Mouse (Mus musculus) inflammation-experienced regulatory T-cells, adult 6 months (primary cell): Measurements from ENCODE around the gene Rab43. TPM values are rescaled to one million over a fixed set of nuclear protein-coding genes. Genes with fewer than 3 reads are reported as not detected.

Experiments
- ATAC-seq: one replicate; pipeline ENCODE4 v1.8.0; 2017
- polyA plus RNA-seq, 3 experiments: library from polyadenylated mRNA; unstranded; fragments of 100-300 nt; shearing (Covaris generic); gene quantifications; one replicate each; pipeline ENCODE4 v1.2.1; 2017

Rab43 gene
- polyA plus RNA-seq, result 10 to 100 TPM; 11.1 to 18.7 (median 15.7) TPM

DNA sequence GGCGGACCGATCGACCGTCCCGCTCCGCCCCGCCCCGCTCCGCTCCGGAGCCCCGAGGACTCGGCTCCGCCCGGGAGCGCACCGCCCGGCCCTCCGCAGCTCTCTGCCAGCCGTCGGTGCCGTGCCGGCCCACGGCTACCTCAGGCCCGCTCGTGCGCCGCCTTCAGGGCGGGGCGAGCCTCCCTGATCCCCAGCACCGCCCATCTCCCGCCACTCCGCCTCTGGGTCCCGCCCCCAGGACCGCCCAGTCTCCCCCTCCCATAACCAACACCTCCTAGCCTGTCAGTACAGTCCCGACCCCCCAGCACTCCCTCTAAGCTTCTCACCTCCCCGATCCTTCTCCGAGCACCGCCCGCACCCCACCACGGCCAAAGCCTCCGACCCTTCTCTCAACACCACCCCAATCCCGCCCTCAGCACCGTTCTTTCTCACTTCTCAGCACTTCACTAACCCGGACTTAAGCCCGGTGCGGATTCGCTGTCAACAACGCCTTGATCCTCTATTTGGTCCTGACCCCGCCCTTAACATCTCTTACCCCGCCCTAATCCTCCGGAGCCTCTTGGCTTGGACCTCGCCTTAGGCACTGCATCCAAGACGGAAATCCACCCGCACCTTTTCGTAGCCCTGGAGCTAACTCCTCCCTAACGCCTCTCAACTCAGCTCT lies at the start of gene Rab43:
Gene Rab43, minus strand, starts transcription at position 490 of the 664 bp plus-strand sequence.
- ATAC-seq, result peak; percentile 71

DNA sequence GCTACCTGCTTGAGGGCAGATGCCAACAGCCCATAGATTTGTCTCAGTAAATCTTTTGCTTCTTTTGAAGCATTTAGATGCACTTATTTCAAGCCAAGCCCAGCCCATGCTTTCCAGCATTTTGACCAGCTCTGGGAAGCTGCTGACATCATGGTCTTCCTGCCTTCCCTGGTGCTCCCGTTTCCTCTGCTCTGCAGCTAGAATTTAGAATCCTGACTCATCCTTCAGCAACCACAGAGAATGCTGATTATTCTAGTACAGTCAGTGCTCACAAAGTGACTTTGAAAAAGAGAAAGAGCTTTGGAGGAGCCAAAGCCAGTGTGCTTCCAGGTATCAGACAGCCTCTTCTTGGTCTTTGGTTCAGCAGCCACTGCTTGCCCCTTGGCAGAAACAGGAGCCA lies 45.1 kb upstream of the Rab43 start:
- ATAC-seq, result no peak

DNA sequence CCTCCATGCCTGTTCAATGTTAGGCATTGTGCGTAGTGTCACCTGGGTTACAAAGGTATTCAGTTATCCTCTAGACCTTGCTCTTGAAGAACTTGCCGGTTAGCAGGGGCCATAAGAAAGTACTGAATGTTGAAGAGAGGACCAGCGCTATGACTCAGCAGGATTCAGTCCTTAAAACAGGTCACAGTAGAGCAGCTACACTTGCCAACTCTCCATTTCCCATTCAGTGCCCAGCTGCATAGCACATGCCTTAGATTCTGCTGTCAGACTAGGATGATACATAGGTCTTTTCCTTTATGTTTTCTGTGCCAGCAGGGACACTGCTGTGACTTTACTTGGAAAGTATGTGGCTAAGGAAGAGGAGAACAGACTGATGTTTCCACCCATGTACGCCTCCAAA lies 41.5 kb upstream of the Rab43 start:
- ATAC-seq, result no peak

DNA sequence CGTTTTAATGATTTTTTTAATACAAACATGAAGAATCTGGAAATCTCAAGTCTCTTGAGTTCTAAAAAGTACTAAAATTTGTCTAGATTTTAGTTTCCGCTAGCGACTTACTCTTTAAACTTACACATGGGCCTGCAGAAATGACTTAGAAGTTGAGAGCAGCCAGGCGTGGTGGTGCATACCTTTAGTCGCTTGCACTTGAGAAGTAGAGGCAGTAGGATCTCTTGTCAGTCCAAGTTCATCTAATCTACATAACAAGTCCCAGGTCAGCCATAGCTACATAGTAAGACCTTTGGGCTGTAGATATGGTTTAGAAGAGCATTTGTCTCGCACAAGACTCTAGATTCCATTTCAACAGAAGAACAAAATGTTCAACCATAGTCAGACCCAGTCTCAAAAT lies 39.9 kb upstream of the Rab43 start:
- no peak for ATAC-seq

GRCm38 (mm10) chr6:87850900-87851614 lies 39.1 kb upstream of the Rab43 start, which contains the start of gene Cnbp:
Gene Cnbp (minus strand): TSS chr6:87851106.
- peak; percentile 91 for ATAC-seq

DNA sequence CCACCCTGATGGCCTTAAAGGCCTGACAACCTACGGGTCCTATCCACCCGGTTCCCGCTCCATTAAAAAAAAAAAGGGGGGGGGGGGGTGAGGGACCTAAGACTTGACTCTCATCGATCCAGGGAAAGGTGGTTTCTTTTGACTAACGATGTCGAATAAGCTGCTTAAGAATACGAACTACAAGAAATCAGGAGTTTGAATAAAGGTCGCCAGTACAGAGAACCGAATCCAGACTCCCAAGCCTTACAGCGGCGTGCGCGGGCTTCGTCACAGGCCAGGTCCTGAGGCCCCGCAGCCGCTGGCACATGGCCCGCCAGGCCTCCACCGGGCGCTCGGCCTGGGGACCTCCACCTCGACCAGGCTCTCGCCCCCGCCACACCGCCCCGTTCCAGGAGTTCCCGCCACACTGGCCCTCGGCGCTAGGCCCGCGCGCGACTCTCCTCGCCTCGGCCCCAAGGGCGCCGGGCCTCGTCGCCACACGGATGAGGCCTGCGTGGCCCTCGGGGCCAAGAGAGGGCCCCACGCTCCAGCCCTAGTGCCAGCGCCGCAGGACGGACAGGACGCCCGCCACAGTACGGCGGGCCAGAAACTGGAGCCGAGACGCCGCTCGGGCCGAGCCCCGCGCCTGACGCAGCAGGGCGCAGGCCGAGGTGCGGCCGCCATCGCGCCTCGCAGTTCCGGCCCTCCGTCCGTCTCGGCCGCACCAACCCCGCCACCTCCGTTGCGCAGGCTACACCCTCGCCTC lies 38.4 kb upstream of the Rab43 start:
- ATAC-seq, result peak; percentile 22

DNA sequence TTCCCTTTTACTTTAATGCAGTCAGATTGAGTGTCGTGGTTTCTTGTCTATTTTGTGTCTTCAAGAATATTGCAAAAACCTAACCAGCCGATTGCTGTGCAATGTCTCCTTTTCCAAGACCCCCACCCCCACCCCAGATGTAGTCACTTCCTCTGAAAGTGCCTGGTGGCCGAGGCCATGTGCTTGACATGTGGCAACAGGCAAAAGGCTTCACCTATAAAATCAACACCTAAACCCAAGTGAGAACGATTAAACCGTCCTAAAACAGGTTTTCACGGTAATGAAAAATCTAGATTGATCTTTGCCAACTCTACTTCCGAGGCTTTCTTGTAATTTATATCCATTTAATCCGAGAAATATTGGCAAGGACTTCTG lies 37.8 kb upstream of the Rab43 start:
- ATAC-seq, result no peak

DNA sequence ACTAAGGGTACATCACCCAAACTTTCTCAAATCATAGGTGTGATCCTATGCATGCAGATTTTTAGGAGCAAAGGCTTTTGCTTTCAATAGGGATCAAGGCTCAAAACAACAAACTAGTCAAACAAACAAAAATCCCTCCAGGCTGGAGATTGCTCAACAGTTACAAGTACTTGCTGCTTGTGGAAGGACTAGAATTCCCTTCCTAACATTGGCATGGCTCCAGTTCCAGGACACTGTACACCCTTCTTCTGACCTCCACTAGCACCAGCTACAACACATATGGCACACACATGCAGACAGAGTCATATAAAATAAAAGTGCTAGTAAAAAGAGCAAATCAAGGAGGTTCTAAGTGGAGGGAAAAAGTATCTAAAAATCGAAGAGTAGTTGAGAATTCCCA lies 34.8 kb upstream of the Rab43 start:
- ATAC-seq, result no peak

DNA sequence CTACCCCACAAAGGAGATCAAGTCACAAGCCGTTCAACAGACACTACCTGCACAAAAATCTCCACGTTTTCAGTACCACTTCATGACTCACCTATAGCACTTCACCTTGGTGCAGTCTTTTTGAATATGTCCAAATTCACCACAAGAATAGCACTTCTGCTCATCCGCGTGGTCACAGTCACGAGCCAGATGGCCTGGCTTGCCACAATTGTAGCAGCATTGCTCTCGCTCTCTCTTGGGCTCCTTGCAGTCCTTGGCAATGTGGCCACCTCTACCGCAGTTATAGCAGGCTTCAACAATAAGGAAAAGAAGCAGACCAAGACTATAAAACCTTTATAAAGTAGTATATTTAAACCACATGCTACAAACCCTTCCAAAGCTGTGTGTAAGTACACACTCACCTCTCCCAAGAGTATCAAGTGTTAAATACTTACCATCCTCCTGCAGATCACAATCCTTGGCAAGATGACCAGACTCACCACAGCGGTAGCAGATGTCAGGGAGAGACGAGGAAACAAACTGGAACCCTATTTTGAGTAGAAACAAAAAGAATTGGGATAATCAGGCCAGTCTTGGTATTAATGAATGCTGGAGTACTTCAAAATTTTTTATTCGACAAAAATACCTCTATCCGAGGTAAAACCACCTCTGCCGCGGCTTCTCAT lies 33.2 kb upstream of the Rab43 start:
- ATAC-seq, result no peak

GRCm38 (mm10) chr6:87842254-87842653 lies 30.3 kb upstream of the Rab43 start:
- no peak for ATAC-seq

- no peak for ATAC-seq
Observed at GRCm38 (mm10) chr6:87841635-87842034, 29.7 kb upstream of the Rab43 start.

DNA sequence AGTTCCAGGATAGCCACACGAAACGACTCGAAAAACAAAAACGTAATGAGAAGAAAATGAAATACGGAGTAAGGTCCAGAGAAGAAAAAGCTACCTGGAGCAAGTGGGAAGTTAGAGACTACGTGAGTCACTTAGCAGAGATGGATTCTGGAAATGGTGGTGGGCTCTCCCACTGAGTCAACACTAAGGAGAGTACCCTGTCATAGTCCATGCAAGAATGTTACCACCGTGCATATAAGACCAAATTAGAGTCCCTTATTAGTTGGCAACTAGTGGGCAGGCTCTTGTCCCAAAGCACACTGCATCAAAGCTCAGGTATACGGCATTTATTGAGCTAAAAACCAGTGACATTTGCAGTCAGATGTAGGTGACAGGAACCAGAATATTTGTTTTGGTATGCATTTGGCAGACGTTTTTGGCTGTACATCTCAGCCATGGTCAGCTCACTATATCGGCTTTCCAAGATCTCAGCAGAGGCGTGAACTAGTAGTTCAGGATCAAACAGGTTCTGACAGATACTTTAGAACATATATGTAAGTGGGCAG lies 27.9 kb upstream of the Rab43 start:
- ATAC-seq, result no peak

GRCm38 (mm10) chr6:87838551-87839197 lies 26.7 kb upstream of the Rab43 start, which contains the start of gene Isy1:
Gene Isy1 (minus strand): TSS chr6:87838798.
- peak; percentile 87 for ATAC-seq

DNA sequence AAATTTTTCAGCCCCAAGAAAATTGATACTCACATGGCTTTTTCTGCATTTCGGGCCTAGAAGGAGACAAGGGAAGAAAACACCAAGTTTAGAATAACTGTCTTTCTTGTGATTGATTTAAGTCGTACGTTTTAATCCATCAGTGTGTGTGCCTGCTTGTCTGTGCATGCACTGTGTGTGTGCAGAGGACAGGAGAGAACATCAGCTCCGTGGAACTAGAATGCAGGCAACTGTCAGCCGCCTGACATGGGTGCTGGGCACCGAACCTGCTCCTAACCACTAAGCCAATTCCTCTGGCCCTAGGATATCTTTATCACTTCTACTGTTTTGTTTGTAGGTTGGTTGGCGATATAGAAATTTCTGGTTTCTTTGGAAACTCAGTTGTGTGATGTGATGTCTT lies 23.7 kb upstream of the Rab43 start, which contains the start of gene Gm45140:
Gene Gm45140, minus strand, starts transcription at position 101 of the 400 bp plus-strand sequence.
- no peak for ATAC-seq

GRCm38 (mm10) chr6:87820366-87820765 lies 8.4 kb upstream of the Rab43 start:
- no peak for ATAC-seq

DNA sequence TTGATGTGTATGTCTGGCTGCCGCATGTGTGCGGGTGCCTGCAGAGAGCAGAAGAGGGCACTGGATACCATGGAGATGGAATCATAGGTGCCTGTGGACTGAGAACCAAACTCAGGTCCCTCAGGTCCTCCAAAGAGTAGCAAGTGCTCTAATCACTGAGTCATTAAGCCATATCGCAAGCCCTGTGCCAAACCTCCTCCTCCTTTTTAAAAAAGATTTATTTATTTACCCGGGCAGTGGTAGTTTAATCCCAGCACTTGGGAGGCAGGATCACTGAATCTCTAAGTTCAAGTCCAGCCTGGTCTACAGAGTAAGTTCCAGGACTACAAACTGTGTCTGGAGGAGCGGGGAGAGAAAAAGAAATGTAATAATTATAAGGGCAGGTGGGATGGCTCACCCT lies 2.5 kb upstream of the Rab43 start:
- ATAC-seq, result no peak

DNA sequence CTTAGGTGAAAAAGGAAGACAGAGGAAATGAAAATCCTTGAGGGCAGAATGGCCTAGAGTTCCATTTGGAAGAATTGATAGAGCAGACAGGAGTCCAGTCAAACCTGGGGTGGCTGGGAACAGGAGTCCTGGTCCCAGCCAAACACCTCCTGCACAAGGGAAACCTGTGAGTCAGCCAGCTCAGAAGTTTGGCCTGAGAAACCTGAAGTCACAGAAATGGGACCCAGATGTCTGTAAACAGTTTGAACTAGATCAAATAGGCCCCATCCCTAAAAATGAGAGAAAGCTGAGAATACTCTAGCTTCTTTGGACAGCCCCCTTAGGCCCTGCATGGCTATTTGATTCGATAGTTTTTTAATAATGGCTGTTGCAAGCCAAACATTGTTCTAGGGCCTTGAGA lies 692 bp upstream of the Rab43 start:
- ATAC-seq, result no peak

GRCm38 (mm10) chr6:87810713-87811669 lies 973 bp downstream of the Rab43 start:
- ATAC-seq, result peak; percentile 75

GRCm38 (mm10) chr6:87810311-87810710 lies 1.7 kb downstream of the Rab43 start:
- ATAC-seq, result no peak

GRCm38 (mm10) chr6:87809651-87810161 lies 2.3 kb downstream of the Rab43 start:
- ATAC-seq, result no peak

GRCm38 (mm10) chr6:87809144-87809543 lies 2.8 kb downstream of the Rab43 start:
- ATAC-seq, result no peak
